In the genomic region with DNA sequence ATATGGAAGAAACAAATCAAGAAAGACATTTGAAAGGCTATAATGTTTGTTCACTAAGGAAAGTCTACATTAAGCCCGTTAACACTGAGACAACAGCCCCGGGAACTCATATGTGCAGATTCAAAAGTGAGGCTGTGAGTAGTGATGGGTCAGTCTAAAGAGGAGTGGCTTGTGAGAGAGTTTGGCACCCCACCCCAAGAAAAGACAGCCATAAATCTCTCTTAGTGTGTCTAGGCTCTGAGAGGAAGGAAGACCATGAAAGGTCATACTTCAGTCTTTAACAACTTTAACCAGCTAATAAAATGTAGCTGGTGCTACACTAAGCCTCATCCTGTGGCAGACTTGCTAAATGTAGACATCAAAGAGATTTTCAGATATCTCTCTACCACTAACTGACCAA, we compare ENCODE assay signal across 22 mouse cellular contexts.
DNase-seq lines count a peak whose midpoint lies in the region; ATAC-seq and TF ChIP-seq lines count a peak whose summit lies in the region.
"Had no signal": no experiment of that assay in that cellular context is flagged by ENCODE, and none has a peak within 500 bp of the region (broad histone marks: within the 10 kb centered on the region; RNA-seq: fewer than 3 reads in every experiment).

No protein-coding gene starts in this region.

- no peak overlapping the region for H3K4me3 ChIP-seq in heart, adult 2 months
- no peak overlapping the region for H3K4me3 ChIP-seq in kidney, postnatal 0 days (replicated peaks; ENCODE audit: low read depth, low read length)
- H3K4me3 ChIP-seq: embryonic facial prominence, embryonic 12.5 days; heart, embryonic 13.5 days; hindbrain, embryonic 12.5 days had no signal

- intact Hi-C loops in heart, adult 2 months (cut with DNase I): loop anchor here (2.0 kb wide), 1 partner anchor 16 kb away; no protein-coding TSS in a partner anchor
- intact Hi-C loops in heart, postnatal 14 days (cut with DNase I): loop anchor here (5.0 kb wide), 1 partner anchor 45 kb away; no protein-coding TSS in a partner anchor

- no peaks in the 10 kb centered on the region for H3K9me3 ChIP-seq in kidney, postnatal 0 days (replicated peaks; ENCODE audit: low read length)
- H3K9me3 ChIP-seq: embryonic facial prominence, embryonic 12.5 days; heart, embryonic 13.5 days; hindbrain, embryonic 12.5 days had no signal

- TF ChIP-seq EP300 in heart, adult 2 months (IDR thresholded peaks at IDR 0.05; ENCODE audit: insufficient read depth, low read depth, low read length): no peak

- no peak overlapping the region for H3K9ac ChIP-seq in heart, adult 2 months (ENCODE audit: low read depth, low read length)
- no peak overlapping the region for H3K9ac ChIP-seq in kidney, postnatal 0 days (ENCODE audit: low read depth, low read length)
- H3K9ac ChIP-seq: embryonic facial prominence, embryonic 12.5 days; heart, embryonic 13.5 days; hindbrain, embryonic 12.5 days had no signal

- no peak for DNase-seq in heart, adult 2 months
- DNase-seq in heart, postnatal 14 days: no peak
- peak; percentile 16 to 46 for DNase-seq in kidney, adult 8-10 months
- no peak for DNase-seq in kidney, postnatal 4 days
- peak; percentile 57 for DNase-seq in kidney, postnatal 0 days (ENCODE audit: low spot score)
- DNase-seq in kidney, postnatal 36 days: peak; percentile 24 to 61
- DNase-seq in lung, postnatal 4 days: no peak
- DNase-seq in ovary, postnatal 14 days (ENCODE audit: low spot score): no peak
- DNase-seq: adrenal gland, postnatal 36 days; cerebellum, adult 11 months; cerebellum, adult 8-10 months; cerebellum, postnatal 25 days; gastrocnemius, postnatal 14 days; heart, postnatal 4 days had no signal

- no peak overlapping the region for H3K4me2 ChIP-seq in kidney, postnatal 0 days (ENCODE audit: low read length)
- H3K4me2 ChIP-seq: embryonic facial prominence, embryonic 12.5 days; heart, embryonic 13.5 days; hindbrain, embryonic 12.5 days had no signal

- no peak for TF ChIP-seq POLR2A in heart, adult 2 months (IDR thresholded peaks at IDR 0.05; ENCODE audit: insufficient read depth, low read depth, low read length)

- peaks cover 27% of the 10 kb centered on the region for H3K36me3 ChIP-seq in heart, adult 2 months (ENCODE audit: control insufficient read depth, insufficient read depth, low read length)
- 0 out of 2 replicates have a peak, but pooled peaks cover 5% of the 10 kb centered on the region for H3K36me3 ChIP-seq in kidney, postnatal 0 days (ENCODE audit: insufficient read depth, low read length)
- H3K36me3 ChIP-seq: embryonic facial prominence, embryonic 12.5 days; heart, embryonic 13.5 days; hindbrain, embryonic 12.5 days had no signal

- ATAC-seq in kidney, postnatal 0 days (replicated peaks; ENCODE audit: low FRiP score, low read depth): no peak
- ATAC-seq: activated CD4-positive, CD25-positive, alpha-beta regulatory T cell, adult 4 months; forebrain, embryonic 16.5 days; hindbrain, embryonic 16.5 days; Patski had no signal

- peaks cover 2% of the 10 kb centered on the region; the same call in 1 of the 2 replicates for H3K79me2 ChIP-seq in heart, adult 2 months (replicated peaks; ENCODE audit: control insufficient read depth, insufficient read depth, low read length)

- H3K4me1 ChIP-seq in heart, adult 2 months (ENCODE audit: control insufficient read depth, insufficient read depth, low read length): peaks cover 15% of the 10 kb centered on the region
- H3K4me1 ChIP-seq in kidney, postnatal 0 days (replicated peaks; ENCODE audit: insufficient read depth, low read length): no peaks in the 10 kb centered on the region
- H3K4me1 ChIP-seq: hindbrain, embryonic 12.5 days had no signal

- peak overlapping the region; percentile 84 for H3K27ac ChIP-seq in heart, adult 2 months
- H3K27ac ChIP-seq in kidney, postnatal 0 days: no peak overlapping the region
- H3K27ac ChIP-seq: embryonic facial prominence, embryonic 12.5 days; heart, embryonic 13.5 days; hindbrain, embryonic 12.5 days had no signal

- WGBS in heart, adult 2 months: 96% methylated on average over 2 of the region's 2 CpGs
- WGBS in kidney, postnatal 0 days: 45% methylated on average over 2 of the region's 2 CpGs

- H3K27me3 ChIP-seq in heart, adult 2 months (ENCODE audit: control insufficient read depth, insufficient read depth, low read length): no peaks in the 10 kb centered on the region
- no peaks in the 10 kb centered on the region for H3K27me3 ChIP-seq in kidney, postnatal 0 days (ENCODE audit: insufficient read depth, low read length)
- H3K27me3 ChIP-seq: CH12.LX; embryonic facial prominence, embryonic 12.5 days; heart, embryonic 13.5 days; hindbrain, embryonic 12.5 days had no signal

- TF ChIP-seq CTCF in heart, adult 2 months (IDR thresholded peaks at IDR 0.05): no peak
- TF ChIP-seq CTCF in kidney, postnatal 0 days (IDR thresholded peaks at IDR 0.05; ENCODE audit: low read depth): no peak

Comparison
In these comparisons a context has a peak if more than half of its experiments do, and no peak if none do; other contexts are left out.
1. DNase-seq: peak in kidney, adult 8-10 months (2 of 2), kidney, postnatal 0 days (single experiment) and kidney, postnatal 36 days (2 of 2); none in heart, adult 2 months (0 of 2), heart, postnatal 14 days (0 of 2), kidney, postnatal 4 days (0 of 2), lung, postnatal 4 days (0 of 2) and ovary, postnatal 14 days (single experiment).